Mouse (Mus musculus) spleen, adult 2 months (tissue): ENCODE measurements around the gene Ppif.

Source experiments
- CTCF ChIP-seq: fragments of 200-500 bp; IDR thresholded peaks from 2 replicates; pipeline ENCODE4 v1.5.1; 2011; ENCODE audit warnings: mild to moderate bottlenecking, inconsistent platforms; ENCODE audit not compliant: insufficient read depth, insufficient read length, insufficient replicate concordance; ENCODE audit errors: extremely low read depth
- POLR2A ChIP-seq: fragments of 200-500 bp; IDR thresholded peaks from 2 replicates; pipeline ENCODE4 v1.6.1; 2011; ENCODE audit warnings: low read depth, low read length, inconsistent platforms

DNA sequence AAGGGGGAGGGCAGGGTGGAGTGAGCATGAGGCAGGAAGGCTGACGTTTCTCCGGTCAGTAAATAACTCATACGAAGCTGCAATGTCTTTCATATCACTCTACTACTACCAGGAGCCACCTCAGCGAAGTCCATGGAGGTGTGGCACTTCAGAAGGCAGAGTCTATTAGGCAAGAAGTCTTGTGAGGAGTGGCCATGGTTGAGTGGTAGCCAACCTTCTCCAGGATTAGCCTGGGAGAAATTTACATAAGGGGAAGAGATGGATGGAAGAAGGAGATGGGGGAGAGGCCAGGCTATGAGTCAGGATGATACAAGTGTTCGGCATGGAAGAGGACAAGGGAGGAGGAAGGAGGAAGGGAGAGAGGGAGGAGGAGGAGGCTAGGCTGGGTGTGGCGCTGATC lies 11.9 kb upstream of the Ppif start:
- TF ChIP-seq POLR2A (no peak), CTCF (no peak)
